Mouse (Mus musculus): ENCODE measurements at regions not wholly inside any gene's neighbourhood (a gene's known extent, or its start where the extent isn't known, plus 50 kb on each side); places are given as distances from the start of the nearest gene placed in this dataset.

GRCm38 (mm10) chr8:112411968-112412367 is 157.9 kb upstream of the Cntnap4 start:
- TF ChIP-seq CTCF (IDR thresholded peaks at IDR 0.05; ENCODE audit: extremely low read depth, insufficient read depth, low read length) (no peak), POLR2A (IDR thresholded peaks at IDR 0.05; ENCODE audit: extremely low read depth, insufficient read depth, low read length) (no peak)
